Mouse (Mus musculus): ENCODE data around the gene Cmtm4. TPM values are rescaled to one million over a fixed set of nuclear protein-coding genes. Genes with fewer than 3 reads are reported as not detected.
A peak's percentile ranks its signal among the peaks of the same experiment; 100 is the strongest.

Gene Cmtm4
- polyA plus RNA-seq, 1 experiment from 2014 or later: 6.2 TPM

DNA sequence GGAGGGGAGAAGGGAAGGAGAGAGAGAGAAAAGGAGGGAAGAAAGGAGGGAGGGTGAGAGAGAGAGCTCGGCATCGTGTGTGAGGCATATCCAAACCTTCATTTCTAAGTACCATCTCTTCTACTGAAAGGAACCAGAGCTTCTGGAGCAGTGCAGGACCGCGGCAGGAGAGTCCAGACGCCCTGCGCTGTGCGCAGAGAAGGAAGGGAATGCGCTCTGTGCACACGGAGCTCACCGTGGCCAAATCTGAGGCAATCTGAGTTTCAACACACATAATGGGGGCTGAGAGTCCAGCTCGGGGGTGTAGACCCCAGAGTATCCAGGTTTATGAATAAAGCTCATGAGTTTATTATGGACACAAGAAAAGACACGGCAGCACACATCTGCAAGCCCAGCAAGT is 26.0 kb downstream of the Cmtm4 start:
- WGBS: 74% methylated on average over 12 of the region's 12 CpGs
- H3K4me2 ChIP-seq: no peak overlapping the region
- no peaks in the 10 kb centered on the region for H3K27me3 ChIP-seq (replicated peaks)
- no peaks in the 10 kb centered on the region for H3K9me3 ChIP-seq
- ATAC-seq (ENCODE audit: insufficient read depth, low FRiP score, low read depth): no peak
- H3K9ac ChIP-seq: no peak overlapping the region
- H3K27ac ChIP-seq: no peak overlapping the region
- peaks cover 3% of the 10 kb centered on the region for H3K4me1 ChIP-seq
- H3K4me3 ChIP-seq (replicated peaks): no peak overlapping the region
- no peaks in the 10 kb centered on the region for H3K36me3 ChIP-seq

DNA sequence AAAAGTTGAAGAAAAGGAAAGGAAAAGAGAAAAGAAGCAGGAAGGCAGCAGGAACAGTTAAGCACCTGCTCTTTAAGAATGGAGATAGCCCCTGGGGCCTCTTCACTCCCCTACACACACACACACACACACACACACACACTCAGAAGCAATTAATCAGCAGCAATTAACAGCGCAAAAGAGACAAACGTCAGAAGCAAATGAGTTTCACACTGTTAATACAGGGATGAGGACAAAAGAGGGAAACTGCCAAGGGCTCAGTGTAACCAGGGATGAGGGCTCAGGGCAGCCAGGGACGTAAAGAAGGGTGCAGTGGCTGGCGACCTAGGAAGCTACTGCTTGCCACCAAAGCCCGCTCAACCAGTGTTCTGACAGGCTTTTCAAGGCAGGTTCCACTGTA is 28.2 kb downstream of the Cmtm4 start:
- no peaks in the 10 kb centered on the region for H3K27me3 ChIP-seq (replicated peaks)
- H3K9ac ChIP-seq: no peak overlapping the region
- 53% methylated on average over 5 of the region's 5 CpGs for WGBS
- H3K4me2 ChIP-seq: no peak overlapping the region
- ATAC-seq (ENCODE audit: insufficient read depth, low FRiP score, low read depth): no peak
- peaks cover 3% of the 10 kb centered on the region for H3K4me1 ChIP-seq
- no peak overlapping the region for H3K4me3 ChIP-seq (replicated peaks)
- no peak overlapping the region for H3K27ac ChIP-seq
- no peaks in the 10 kb centered on the region for H3K36me3 ChIP-seq
- no peaks in the 10 kb centered on the region for H3K9me3 ChIP-seq

DNA sequence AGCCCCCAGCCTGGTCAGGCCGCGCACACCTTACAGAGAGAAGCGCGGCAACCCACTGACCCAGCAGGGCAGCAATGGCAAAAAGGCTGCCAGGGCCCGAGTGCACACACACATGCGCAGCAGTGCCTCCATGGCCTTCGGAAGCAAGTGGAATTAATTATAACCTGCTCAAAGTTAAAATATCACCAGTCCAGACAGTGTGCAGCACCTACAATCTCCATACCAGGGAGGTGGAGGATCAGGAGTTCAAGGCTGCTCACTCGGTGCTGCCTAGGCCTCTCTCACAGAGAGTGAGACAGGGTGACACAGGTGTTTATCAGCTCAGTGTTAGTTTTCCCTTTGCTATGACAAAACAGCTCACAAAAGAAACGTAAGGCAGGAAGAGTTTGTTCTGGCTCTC is 29.9 kb downstream of the Cmtm4 start:
- H3K4me1 ChIP-seq: peaks cover 3% of the 10 kb centered on the region
- peak overlapping the region; percentile 36; the same call in 1 of the 2 replicates for H3K27ac ChIP-seq
- WGBS: 76% methylated on average over 9 of the region's 9 CpGs
- H3K9ac ChIP-seq: no peak overlapping the region
- H3K27me3 ChIP-seq (replicated peaks): no peaks in the 10 kb centered on the region
- no peak overlapping the region for H3K4me2 ChIP-seq
- no peak overlapping the region for H3K4me3 ChIP-seq (replicated peaks)
- ATAC-seq (ENCODE audit: insufficient read depth, low FRiP score, low read depth): peak; percentile 77; the same call in 1 of the 2 replicates
- H3K9me3 ChIP-seq: no peaks in the 10 kb centered on the region
- H3K36me3 ChIP-seq: no peaks in the 10 kb centered on the region

GRCm38 (mm10) chr8:104359778-104360456 is 35.7 kb downstream of the Cmtm4 start:
- no peak for ATAC-seq (ENCODE audit: insufficient read depth, low FRiP score, low read depth)
- H3K4me1 ChIP-seq: no peaks in the 10 kb centered on the region
- no peak overlapping the region for H3K4me2 ChIP-seq
- no peak overlapping the region for H3K27ac ChIP-seq
- no peaks in the 10 kb centered on the region for H3K9me3 ChIP-seq
- no peak overlapping the region for H3K9ac ChIP-seq
- peaks cover 6% of the 10 kb centered on the region; the same call in 1 of the 2 replicates for H3K36me3 ChIP-seq
- 72% methylated on average over 15 of the region's 15 CpGs for WGBS
- H3K4me3 ChIP-seq (replicated peaks): no peak overlapping the region
- no peaks in the 10 kb centered on the region for H3K27me3 ChIP-seq (replicated peaks)

DNA sequence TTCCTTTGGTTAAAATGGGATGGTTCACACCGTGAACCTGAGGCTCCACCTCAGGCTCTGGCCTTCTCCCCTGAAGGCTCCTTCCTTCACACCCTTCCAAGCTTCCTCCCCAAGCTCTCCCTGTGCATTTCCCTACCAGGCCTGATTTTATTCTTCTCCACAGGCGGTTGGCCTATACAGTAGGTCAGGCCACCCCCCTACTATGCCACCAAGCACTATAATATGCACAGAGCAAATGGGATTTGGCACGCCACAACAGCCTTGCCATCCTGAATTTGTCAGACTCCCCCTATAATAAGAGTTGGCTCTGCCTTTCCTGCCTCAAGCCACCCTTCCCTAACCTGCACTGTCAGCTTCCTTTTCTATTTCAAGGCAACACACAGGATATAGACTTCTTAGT is 37.0 kb downstream of the Cmtm4 start:
- H3K9me3 ChIP-seq: no peaks in the 10 kb centered on the region
- no peak for ATAC-seq (ENCODE audit: insufficient read depth, low FRiP score, low read depth)
- 87% methylated on average over 3 of the region's 3 CpGs for WGBS

DNA sequence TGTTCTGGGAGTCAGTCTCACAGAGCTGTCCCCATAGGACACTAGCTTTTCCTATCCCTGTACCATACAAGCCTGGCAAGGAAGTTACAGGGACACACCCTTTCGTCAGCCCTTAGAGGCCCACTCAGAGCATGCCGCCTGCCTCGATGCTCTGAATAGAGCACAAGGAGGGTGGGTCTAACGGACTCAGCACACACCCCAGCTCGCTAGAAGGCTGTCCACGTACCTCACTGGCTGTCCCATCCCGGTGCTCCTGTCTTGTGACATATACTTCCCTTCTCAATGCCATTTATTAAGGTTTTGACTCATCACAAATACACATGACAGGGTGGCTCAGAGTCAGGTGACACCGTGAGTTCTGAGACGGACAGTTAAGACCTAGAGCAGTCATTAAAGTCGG is 41.1 kb downstream of the Cmtm4 start:
- Histone ChIP-seq H3K4me2 (no peak overlapping the region), H3K9ac (no peak overlapping the region), H3K9me3 (no peaks in the 10 kb centered on the region), H3K36me3 (peaks cover 16% of the 10 kb centered on the region; the same call in 1 of the 2 replicates), H3K4me3 (replicated peaks) (no peak overlapping the region), H3K4me1 (no peaks in the 10 kb centered on the region), H3K27ac (no peak overlapping the region), H3K27me3 (replicated peaks) (no peaks in the 10 kb centered on the region)
- WGBS: 89% methylated on average over 10 of the region's 10 CpGs
- no peak for ATAC-seq (ENCODE audit: insufficient read depth, low FRiP score, low read depth)

More for the DNA sequence above, 37.0 kb downstream of the Cmtm4 start:
- Histone ChIP-seq H3K9ac (no peak overlapping the region), H3K4me2 (no peak overlapping the region), H3K36me3 (peaks cover 12% of the 10 kb centered on the region; the same call in 1 of the 2 replicates), H3K4me3 (replicated peaks) (no peak overlapping the region), H3K27ac (no peak overlapping the region), H3K27me3 (replicated peaks) (no peaks in the 10 kb centered on the region), H3K4me1 (no peaks in the 10 kb centered on the region)

GRCm38 (mm10) chr8:104353186-104353585 is 42.4 kb downstream of the Cmtm4 start:
- no peaks in the 10 kb centered on the region for H3K4me1 ChIP-seq
- ATAC-seq (ENCODE audit: insufficient read depth, low FRiP score, low read depth): no peak
- no peak overlapping the region for H3K9ac ChIP-seq
- H3K9me3 ChIP-seq: no peaks in the 10 kb centered on the region
- H3K27ac ChIP-seq: no peak overlapping the region
- H3K36me3 ChIP-seq: peaks cover 16% of the 10 kb centered on the region; the same call in 1 of the 2 replicates
- WGBS: 64% methylated on average over 5 of the region's 5 CpGs
- no peak overlapping the region for H3K4me3 ChIP-seq (replicated peaks)
- H3K27me3 ChIP-seq (replicated peaks): no peaks in the 10 kb centered on the region
- H3K4me2 ChIP-seq: no peak overlapping the region

- no peak for ATAC-seq (ENCODE audit: insufficient read depth, low FRiP score, low read depth)
- H3K27me3 ChIP-seq (replicated peaks): no peaks in the 10 kb centered on the region
- 68% methylated on average over 13 of the region's 13 CpGs for WGBS
- no peak overlapping the region for H3K4me2 ChIP-seq
- no peak overlapping the region for H3K27ac ChIP-seq
- H3K9ac ChIP-seq: no peak overlapping the region
- no peaks in the 10 kb centered on the region for H3K9me3 ChIP-seq
- H3K4me1 ChIP-seq: no peaks in the 10 kb centered on the region
- H3K36me3 ChIP-seq: peaks cover 25% of the 10 kb centered on the region
- no peak overlapping the region for H3K4me3 ChIP-seq (replicated peaks)
Measured at GRCm38 (mm10) chr8:104350047-104350446, 45.6 kb downstream of the Cmtm4 start.

GRCm38 (mm10) chr8:104348971-104349370 is 46.6 kb downstream of the Cmtm4 start:
- no peaks in the 10 kb centered on the region for H3K27me3 ChIP-seq (replicated peaks)
- WGBS: 77% methylated on average over 5 of the region's 5 CpGs
- no peak overlapping the region for H3K4me2 ChIP-seq
- no peak overlapping the region for H3K4me3 ChIP-seq (replicated peaks)
- no peak for ATAC-seq (ENCODE audit: insufficient read depth, low FRiP score, low read depth)
- no peaks in the 10 kb centered on the region for H3K9me3 ChIP-seq
- H3K4me1 ChIP-seq: no peaks in the 10 kb centered on the region
- peaks cover 18% of the 10 kb centered on the region for H3K36me3 ChIP-seq
- H3K27ac ChIP-seq: no peak overlapping the region
- no peak overlapping the region for H3K9ac ChIP-seq

GRCm38 (mm10) chr8:104346706-104347105 is 48.9 kb downstream of the Cmtm4 start:
- H3K4me2 ChIP-seq: no peak overlapping the region
- no peak overlapping the region for H3K9ac ChIP-seq
- H3K4me1 ChIP-seq: peaks cover 7% of the 10 kb centered on the region; the same call in 1 of the 2 replicates
- peaks cover 14% of the 10 kb centered on the region for H3K36me3 ChIP-seq
- no peak for ATAC-seq (ENCODE audit: insufficient read depth, low FRiP score, low read depth)
- no peaks in the 10 kb centered on the region for H3K9me3 ChIP-seq
- 63% methylated on average over 12 of the region's 12 CpGs for WGBS
- H3K27ac ChIP-seq: no peak overlapping the region
- no peak overlapping the region for H3K4me3 ChIP-seq (replicated peaks)
- no peaks in the 10 kb centered on the region for H3K27me3 ChIP-seq (replicated peaks)

- H3K4me3 ChIP-seq (replicated peaks): no peak overlapping the region
- no peak overlapping the region for H3K27ac ChIP-seq
- peaks cover 15% of the 10 kb centered on the region; the same call in 1 of the 2 replicates for H3K4me1 ChIP-seq
- no peaks in the 10 kb centered on the region for H3K27me3 ChIP-seq (replicated peaks)
- 82% methylated on average over 5 of the region's 5 CpGs for WGBS
- peaks cover 14% of the 10 kb centered on the region for H3K36me3 ChIP-seq
- no peak overlapping the region for H3K4me2 ChIP-seq
- no peaks in the 10 kb centered on the region for H3K9me3 ChIP-seq
- H3K9ac ChIP-seq: no peak overlapping the region
- ATAC-seq (ENCODE audit: insufficient read depth, low FRiP score, low read depth): no peak
Measured at GRCm38 (mm10) chr8:104344622-104345021, 51.0 kb downstream of the Cmtm4 start.

DNA sequence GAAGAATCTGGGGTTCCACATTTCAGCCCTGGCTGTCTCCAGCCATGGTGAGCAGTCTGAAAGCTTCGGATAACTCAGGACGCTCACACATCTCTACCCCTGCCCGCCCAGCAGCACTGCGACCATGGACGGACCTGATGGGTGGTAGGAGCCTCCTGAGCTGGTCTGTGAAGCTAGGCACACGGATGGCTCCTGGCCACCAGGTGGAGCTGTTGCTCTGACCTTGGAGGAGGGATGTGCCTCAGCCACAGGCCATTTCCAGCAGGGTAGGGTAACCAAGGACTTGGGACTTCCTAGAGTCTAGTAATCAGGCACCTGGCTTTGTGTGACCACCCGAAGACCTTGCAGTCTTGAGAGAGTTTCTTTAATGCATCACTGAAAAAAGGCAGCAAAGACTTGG is 51.6 kb downstream of the Cmtm4 start:
- H3K4me2 ChIP-seq: no peak overlapping the region

More for the DNA sequence above, 51.6 kb downstream of the Cmtm4 start:
- 16% methylated on average over 7 of the region's 7 CpGs for WGBS
- H3K27me3 ChIP-seq (replicated peaks): no peaks in the 10 kb centered on the region
- H3K27ac ChIP-seq: no peak overlapping the region
- H3K36me3 ChIP-seq: peaks cover 14% of the 10 kb centered on the region
- ATAC-seq (ENCODE audit: insufficient read depth, low FRiP score, low read depth): peak; percentile 50
- H3K4me1 ChIP-seq: peaks cover 15% of the 10 kb centered on the region; the same call in 1 of the 2 replicates
- no peak overlapping the region for H3K4me3 ChIP-seq (replicated peaks)
- H3K9me3 ChIP-seq: no peaks in the 10 kb centered on the region
- H3K9ac ChIP-seq: no peak overlapping the region

Measured in stomach, embryonic 15.5 days (tissue).